Mouse (Mus musculus): ENCODE measurements around the gene Zfpl1.
A peak's percentile ranks its signal among the peaks of the same experiment; 100 is the strongest.

GRCm38 (mm10) chr19:6117986-6118676 is 33.4 kb upstream of the Zfpl1 start, which contains the start of gene Sac3d1:
- TF ChIP-seq POLR2A (IDR thresholded peaks at IDR 0.05; ENCODE audit: insufficient read depth, low read depth, low read length): peak; percentile 69; the same call in 1 of the 2 replicates
- peak; percentile 32 for TF ChIP-seq CTCF (IDR thresholded peaks at IDR 0.05)
- 0 out of 2 replicates have a peak, but pooled peaks have one; percentile 40 for TF ChIP-seq EP300 (IDR thresholded peaks at IDR 0.05; ENCODE audit: insufficient read depth, low read depth, low read length)

Measured in heart, adult 2 months (tissue).